22 mouse cellular contexts compared by ENCODE assay signal in genomic region chr1:192103176-192103575, GRCm38 (mm10). TPM values are rescaled to one million over a fixed set of nuclear protein-coding genes. Genes with fewer than 3 reads are reported as not detected.
DNase-seq lines count a peak whose midpoint lies in the region; ATAC-seq and TF ChIP-seq lines count a peak whose summit lies in the region.
"Had no signal": no experiment of that assay in that cellular context is flagged by ENCODE, and none has a peak within 500 bp of the region (broad histone marks: within the 10 kb centered on the region; RNA-seq: fewer than 3 reads in every experiment).

No protein-coding gene starts in this region.

- no peaks in the 10 kb centered on the region for H3K9me3 ChIP-seq in heart, postnatal 0 days (replicated peaks; ENCODE audit: control insufficient read depth, low read length)
- H3K9me3 ChIP-seq in midbrain, postnatal 0 days (ENCODE audit: low read length), result no peaks in the 10 kb centered on the region
- H3K9me3 ChIP-seq: embryonic facial prominence, embryonic 13.5 days; forebrain, embryonic 13.5 days; hindbrain, embryonic 12.5 days; lung, embryonic 15.5 days; megakaryocyte, embryonic 14.5 days; midbrain, embryonic 13.5 days; neural tube, embryonic 12.5 days had no signal

- no peaks in the 10 kb centered on the region for H3K4me1 ChIP-seq in heart, postnatal 0 days (ENCODE audit: control insufficient read depth, insufficient read depth)
- no peaks in the 10 kb centered on the region for H3K4me1 ChIP-seq in heart, adult 2 months (ENCODE audit: control insufficient read depth, insufficient read depth, low read length)
- no peaks in the 10 kb centered on the region for H3K4me1 ChIP-seq in midbrain, postnatal 0 days (ENCODE audit: insufficient read depth, low read length)
- H3K4me1 ChIP-seq: embryonic facial prominence, embryonic 13.5 days; forebrain, embryonic 13.5 days; hindbrain, embryonic 12.5 days; lung, embryonic 15.5 days; midbrain, embryonic 13.5 days; neural tube, embryonic 12.5 days had no signal

- no peaks in the 10 kb centered on the region for H3K79me2 ChIP-seq in heart, adult 2 months (replicated peaks; ENCODE audit: control insufficient read depth, insufficient read depth, low read length)

- peaks cover 61% of the 10 kb centered on the region for H3K36me3 ChIP-seq in heart, postnatal 0 days (replicated peaks; ENCODE audit: control insufficient read depth, insufficient read depth, low read length)
- no peaks in the 10 kb centered on the region; the same call in 1 of the 2 replicates for H3K36me3 ChIP-seq in heart, adult 2 months (ENCODE audit: control insufficient read depth, insufficient read depth, low read length)
- peaks cover 41% of the 10 kb centered on the region for H3K36me3 ChIP-seq in midbrain, postnatal 0 days (ENCODE audit: insufficient read depth, low read length)

- H3K9ac ChIP-seq in heart, postnatal 0 days (replicated peaks; ENCODE audit: low read depth, low read length), result no peak overlapping the region
- H3K9ac ChIP-seq in heart, adult 2 months (ENCODE audit: low read depth, low read length), result no peak overlapping the region
- H3K9ac ChIP-seq in midbrain, postnatal 0 days (replicated peaks; ENCODE audit: low read length, poor library complexity, severe bottlenecking), result no peak overlapping the region
- H3K9ac ChIP-seq: embryonic facial prominence, embryonic 13.5 days; forebrain, embryonic 13.5 days; hindbrain, embryonic 12.5 days; lung, embryonic 15.5 days; midbrain, embryonic 13.5 days; neural tube, embryonic 12.5 days had no signal

- TF ChIP-seq CTCF in heart, postnatal 0 days (IDR thresholded peaks at IDR 0.05; ENCODE audit: low read depth), result no peak
- no peak for TF ChIP-seq CTCF in heart, adult 2 months (IDR thresholded peaks at IDR 0.05)
- TF ChIP-seq CTCF in Patski (IDR thresholded peaks at IDR 0.05), result no peak
- TF ChIP-seq CTCF in midbrain, postnatal 0 days (IDR thresholded peaks at IDR 0.05), result no peak

- 0 out of 2 replicates have a peak overlapping the region, but pooled peaks have one; percentile 41 for H3K27ac ChIP-seq in heart, postnatal 0 days (ENCODE audit: low read depth)
- no peak overlapping the region for H3K27ac ChIP-seq in heart, adult 2 months
- no peak overlapping the region for H3K27ac ChIP-seq in midbrain, postnatal 0 days (ENCODE audit: low read depth, low read length)
- H3K27ac ChIP-seq: embryonic facial prominence, embryonic 13.5 days; forebrain, embryonic 13.5 days; gastrocnemius, adult 2 months; hindbrain, embryonic 12.5 days; lung, embryonic 15.5 days; midbrain, embryonic 13.5 days; neural tube, embryonic 12.5 days had no signal

- no peak for TF ChIP-seq POLR2A in heart, adult 2 months (IDR thresholded peaks at IDR 0.05; ENCODE audit: insufficient read depth, low read depth, low read length)

- 55% methylated on average over 6 of the region's 6 CpGs for WGBS in heart, postnatal 0 days
- 75% methylated on average over 6 of the region's 6 CpGs for WGBS in heart, adult 2 months
- 81% methylated on average over 6 of the region's 6 CpGs for WGBS in midbrain, postnatal 0 days

- no peak for ATAC-seq in heart, postnatal 0 days (ENCODE audit: insufficient read depth, low read depth)
- peak; percentile 31 for ATAC-seq in Patski
- no peak for ATAC-seq in midbrain, postnatal 0 days (ENCODE audit: low FRiP score)
- ATAC-seq: forebrain, embryonic 13.5 days; midbrain, embryonic 13.5 days had no signal

- POLR2A ChIA-PET in Patski (lab: Charles Lee), result interaction anchor here (0.7 kb wide), 1 partner anchor 279 kb away, joined by 4 read pairs; no protein-coding TSS in a partner anchor

- no peak for TF ChIP-seq EP300 in heart, postnatal 0 days (IDR thresholded peaks at IDR 0.05; ENCODE audit: low read depth)
- no peak for TF ChIP-seq EP300 in heart, adult 2 months (IDR thresholded peaks at IDR 0.05; ENCODE audit: insufficient read depth, low read depth, low read length)

- no peak overlapping the region for H3K4me2 ChIP-seq in heart, postnatal 0 days (ENCODE audit: low read depth, low read length)
- H3K4me2 ChIP-seq in midbrain, postnatal 0 days (ENCODE audit: low read depth, low read length, poor library complexity, severe bottlenecking), result no peak overlapping the region
- H3K4me2 ChIP-seq: embryonic facial prominence, embryonic 13.5 days; forebrain, embryonic 13.5 days; hindbrain, embryonic 12.5 days; lung, embryonic 15.5 days; midbrain, embryonic 13.5 days; neural tube, embryonic 12.5 days had no signal

- no peak for DNase-seq in heart, postnatal 0 days (ENCODE audit: low spot score)
- no peak for DNase-seq in heart, adult 2 months
- DNase-seq in Patski (ENCODE audit: low read depth, low spot score), result no peak
- peak; percentile 65 to 67 for DNase-seq in kidney, adult 8-10 months
- peak; percentile 60 to 71 for DNase-seq in kidney, postnatal 36 days
- no peak for DNase-seq in midbrain, postnatal 0 days (ENCODE audit: low spot score)
- DNase-seq in frontal cortex, adult 2 months (ENCODE audit: extremely low spot score in 1 of 2, low spot score in 1 of 2), result no peak
- DNase-seq: adrenal gland, postnatal 10 days; cerebellum, adult 2 months; cerebellum, postnatal 36 days; embryo, embryonic 11 days; gastrocnemius, adult 2 months; heart, postnatal 14 days; lung, postnatal 36 days; right cerebral cortex, postnatal 14 days had no signal

- CTCF ChIA-PET in Patski (lab: Charles Lee), result interaction anchor here (1.4 to 1.8 kb wide), 2 partner anchors 9 to 138 kb away, joined by 5 to 11 read pairs; no protein-coding TSS in a partner anchor

- H3K4me3 ChIP-seq in heart, postnatal 0 days (ENCODE audit: low read depth, low read length), result no peak overlapping the region
- no peak overlapping the region for H3K4me3 ChIP-seq in heart, adult 2 months
- no peak overlapping the region for H3K4me3 ChIP-seq in midbrain, postnatal 0 days (ENCODE audit: low read depth, low read length)
- H3K4me3 ChIP-seq: embryonic facial prominence, embryonic 13.5 days; forebrain, embryonic 13.5 days; gastrocnemius, adult 2 months; hindbrain, embryonic 12.5 days; lung, embryonic 15.5 days; megakaryocyte, embryonic 14.5 days; midbrain, embryonic 13.5 days; neural tube, embryonic 12.5 days had no signal

- intact Hi-C loops in heart, adult 2 months (cut with DNase I), result no loop called here

- H3K27me3 ChIP-seq in heart, postnatal 0 days (ENCODE audit: control insufficient read depth, insufficient read depth, low read length), result no peaks in the 10 kb centered on the region
- H3K27me3 ChIP-seq in heart, adult 2 months (ENCODE audit: control insufficient read depth, insufficient read depth, low read length), result no peaks in the 10 kb centered on the region
- H3K27me3 ChIP-seq in Patski, result no peaks in the 10 kb centered on the region
- H3K27me3 ChIP-seq in midbrain, postnatal 0 days (ENCODE audit: insufficient read depth, low read length), result no peaks in the 10 kb centered on the region
- H3K27me3 ChIP-seq: embryonic facial prominence, embryonic 13.5 days; forebrain, embryonic 13.5 days; hindbrain, embryonic 12.5 days; lung, embryonic 15.5 days; megakaryocyte, embryonic 14.5 days; midbrain, embryonic 13.5 days; neural tube, embryonic 12.5 days had no signal

- in situ Hi-C loops in Patski (cut with MboI; ENCODE audit: low pct_unique_long_range_greater_than_20kb), result no loop called here

RNA-seq across cellular contexts. Expression of gene Traf5, which starts 10.8 kb away (rescaled TPM):
- 5.7 and 51.1 TPM in 2 replicates for total RNA-seq in heart, postnatal 0 days (2014; rRNA removed; ENCODE audit: low replicate concordance)
- 13.7 and 14.7 TPM in 2 replicates for polyA plus RNA-seq in heart, postnatal 0 days (2015; fragmentation: Nextera tagmentation; extraction: Ambion mirVana)
- 1 to 10 TPM; 3.9 to 4.3 TPM for total RNA-seq in heart, adult 2 months (2021)
- 4.4 and 5.1 TPM in 2 replicates for polyA plus RNA-seq in heart, adult 2 months (2012; rRNA removed)
- polyA plus RNA-seq in Patski (2021), result 23.2 TPM
- 0.94 and 2.0 TPM in 2 replicates for total RNA-seq in midbrain, postnatal 0 days (2014; rRNA removed)
- 1.6 and 2.1 TPM in 2 replicates for polyA plus RNA-seq in midbrain, postnatal 0 days (2015; fragmentation: Nextera tagmentation; extraction: Ambion mirVana)
- polyA plus RNA-seq in frontal cortex, adult 2 months (2012; rRNA removed), result 10.0 and 10.4 TPM in 2 replicates

RNA-seq across cellular contexts. Expression of gene Rcor3, which starts 34.7 kb away (rescaled TPM):
- 19.8 and 24.6 TPM in 2 replicates for total RNA-seq in heart, postnatal 0 days (2014; rRNA removed; ENCODE audit: low replicate concordance)
- polyA plus RNA-seq in heart, postnatal 0 days (2015; fragmentation: Nextera tagmentation; extraction: Ambion mirVana), result 35.3 and 35.7 TPM in 2 replicates
- 10 to 100 TPM; 26.3 to 35.0 TPM for total RNA-seq in heart, adult 2 months (2021)
- 38.3 and 39.7 TPM in 2 replicates for polyA plus RNA-seq in heart, adult 2 months (2012; rRNA removed)
- 34.2 TPM for polyA plus RNA-seq in Patski (2021)
- total RNA-seq in midbrain, postnatal 0 days (2014; rRNA removed), result 35.1 and 47.7 TPM in 2 replicates
- 54.7 and 56.1 TPM in 2 replicates for polyA plus RNA-seq in midbrain, postnatal 0 days (2015; fragmentation: Nextera tagmentation; extraction: Ambion mirVana)
- 28.3 and 37.0 TPM in 2 replicates for polyA plus RNA-seq in frontal cortex, adult 2 months (2012; rRNA removed)

Comparison
In these comparisons a context has a peak if more than half of its experiments do, and no peak if none do; other contexts are left out.
1. DNase-seq: peak in kidney, adult 8-10 months (2 of 2) and kidney, postnatal 36 days (2 of 2); none in heart, postnatal 0 days (single experiment), heart, adult 2 months (0 of 2), Patski (single experiment), midbrain, postnatal 0 days (single experiment) and frontal cortex, adult 2 months (0 of 2).